Mouse (Mus musculus) midbrain, embryonic 11.5 days (tissue): ENCODE results near the gene Hint3. TPM values are rescaled to one million over a fixed set of nuclear protein-coding genes. Genes with fewer than 3 reads are reported as not detected.
"Not testable (repeated sequence)": the region's sequence is repeated elsewhere in the genome, so short reads cannot be mapped to it uniquely, and the experiment has no call there.

ENCODE experiments used
- ATAC-seq: fragments of 200-750 bp; cut with Nextera tagmentation; 2 replicates; pipeline ENCODE4 v1.8.0; 2017; ENCODE audit warnings: moderate TSS enrichment, moderate library complexity; ENCODE audit not compliant: low FRiP score
- DNase-seq: peaks from one replicate; pipeline ENCODE4 v3.0.0; 2015; ENCODE audit warnings: low spot score; ENCODE audit errors: missing footprints
- H3K27ac ChIP-seq: fragments of 300-500 bp; sonication (generic); 2 replicates; pipeline ENCODE4 v1.5.1; 2014; ENCODE audit warnings: low read depth, low read length
- H3K27me3 ChIP-seq: fragments of 300-500 bp; sonication (generic); 2 replicates; pipeline ENCODE4 v1.6.1; 2014; ENCODE audit warnings: mild to moderate bottlenecking, low read length, moderate library complexity, mixed read lengths; ENCODE audit not compliant: control insufficient read depth, insufficient read depth
- H3K36me3 ChIP-seq: fragments of 300-500 bp; sonication (generic); 2 replicates; pipeline ENCODE4 v1.6.1; 2014; ENCODE audit warnings: mild to moderate bottlenecking, low read length, moderate library complexity, mixed read lengths; ENCODE audit not compliant: control insufficient read depth, insufficient read depth
- H3K4me1 ChIP-seq: fragments of 300-500 bp; sonication (generic); 2 replicates; pipeline ENCODE4 v1.6.1; 2014; ENCODE audit warnings: low read length; ENCODE audit not compliant: control insufficient read depth, insufficient read depth
- H3K4me2 ChIP-seq: fragments of 300-500 bp; sonication (generic); 2 replicates; pipeline ENCODE4 v1.6.1; 2014; ENCODE audit warnings: mild to moderate bottlenecking, moderate library complexity
- H3K4me3 ChIP-seq: fragments of 300-500 bp; sonication (generic); 2 replicates; pipeline ENCODE4 v1.5.1; 2014; ENCODE audit warnings: low read depth, low read length
- H3K9ac ChIP-seq: fragments of 300-500 bp; sonication (generic); 2 replicates; pipeline ENCODE4 v1.6.1; 2014; ENCODE audit warnings: low read length
- H3K9me3 ChIP-seq: fragments of 300-500 bp; sonication (generic); 2 replicates; pipeline ENCODE4 v1.6.1; 2016; ENCODE audit warnings: low read length; ENCODE audit not compliant: control insufficient read depth
- WGBS: fragments of 180-500 bp; shearing (Covaris S2); extraction: QIAGEN DNeasy Blood & Tissue Kit; methylation state at CpG from one replicate; pipeline ENCODE4 v1.1.7; 2014; 5-methylcytosine and 5-hydroxymethylcytosine counted together
- polyA plus RNA-seq: library from polyadenylated mRNA; unstranded; fragments of >200 nt; fragmentation: Nextera tagmentation; extraction: Ambion mirVana; gene quantifications from 2 replicates; pipeline ENCODE4 v1.2.1, GENCODE M21; 2014

The Hint3 gene
- polyA plus RNA-seq, 1 experiment from 2014 or later: 19.4 TPM

DNA sequence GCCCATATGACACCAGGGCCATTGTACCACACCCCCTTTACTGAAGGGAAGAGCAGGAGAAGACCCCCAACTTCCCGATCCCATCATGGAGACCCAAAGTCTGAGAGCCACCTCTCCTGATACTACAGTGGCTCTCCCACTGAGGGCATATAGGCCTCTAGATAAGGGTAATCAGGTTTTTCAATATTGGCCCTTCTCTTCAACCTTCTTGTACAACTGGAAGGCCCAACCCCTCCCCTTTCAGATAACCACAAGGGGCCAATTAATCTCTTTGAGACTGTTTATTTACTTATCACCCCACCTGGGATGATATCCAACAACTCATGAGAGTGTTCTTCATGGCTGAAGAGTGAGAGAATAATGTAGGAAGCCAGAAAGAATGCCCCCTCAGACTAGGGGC, 3.3 kb upstream of the Hint3 start:
- no peak for ATAC-seq

GRCm38 (mm10) chr10:30629977-30630376, 545 bp upstream of the Hint3 start:
- Histone ChIP-seq H3K4me2 (no peak overlapping the region), H3K9ac (no peak overlapping the region), H3K9me3 (no peaks in the 10 kb centered on the region), H3K27me3 (no peaks in the 10 kb centered on the region), H3K4me3 (no peak overlapping the region), H3K4me1 (no peaks in the 10 kb centered on the region), H3K36me3 (no peaks in the 10 kb centered on the region), H3K27ac (no peak overlapping the region)
- DNase-seq (no peak), ATAC-seq (no peak)

More for the DNA sequence above, 3.3 kb upstream of the Hint3 start:
- Histone ChIP-seq H3K9me3 (no peaks in the 10 kb centered on the region), H3K4me3 (no peak overlapping the region), H3K9ac (no peak overlapping the region), H3K27me3 (no peaks in the 10 kb centered on the region), H3K4me2 (no peak overlapping the region), H3K4me1 (no peaks in the 10 kb centered on the region), H3K36me3 (no peaks in the 10 kb centered on the region), H3K27ac (no peak overlapping the region)
- no peak for DNase-seq
- 92% methylated on average over 1 of the region's 1 CpGs for WGBS

GRCm38 (mm10) chr10:30628444-30628843, 988 bp downstream of the Hint3 start:
- H3K4me1 ChIP-seq, H3K27me3 ChIP-seq, ATAC-seq, H3K9ac ChIP-seq, DNase-seq, H3K36me3 ChIP-seq, H3K4me3 ChIP-seq, H3K27ac ChIP-seq, H3K9me3 ChIP-seq, H3K4me2 ChIP-seq: not testable (repeated sequence)
- 91% methylated on average over 11 of the region's 11 CpGs for WGBS

- H3K36me3 ChIP-seq: no peaks in the 10 kb centered on the region
- WGBS: 46% methylated on average over 1 of the region's 1 CpGs
- ATAC-seq (no peak), DNase-seq (no peak)
- H3K9ac ChIP-seq: no peak overlapping the region
- H3K4me3 ChIP-seq: no peak overlapping the region
- H3K4me2 ChIP-seq: no peak overlapping the region
- no peaks in the 10 kb centered on the region for H3K9me3 ChIP-seq
- no peaks in the 10 kb centered on the region for H3K4me1 ChIP-seq
- H3K27me3 ChIP-seq: no peaks in the 10 kb centered on the region
- H3K27ac ChIP-seq: no peak overlapping the region
Observed at GRCm38 (mm10) chr10:30627548-30627947, 1.9 kb downstream of the Hint3 start.

DNA sequence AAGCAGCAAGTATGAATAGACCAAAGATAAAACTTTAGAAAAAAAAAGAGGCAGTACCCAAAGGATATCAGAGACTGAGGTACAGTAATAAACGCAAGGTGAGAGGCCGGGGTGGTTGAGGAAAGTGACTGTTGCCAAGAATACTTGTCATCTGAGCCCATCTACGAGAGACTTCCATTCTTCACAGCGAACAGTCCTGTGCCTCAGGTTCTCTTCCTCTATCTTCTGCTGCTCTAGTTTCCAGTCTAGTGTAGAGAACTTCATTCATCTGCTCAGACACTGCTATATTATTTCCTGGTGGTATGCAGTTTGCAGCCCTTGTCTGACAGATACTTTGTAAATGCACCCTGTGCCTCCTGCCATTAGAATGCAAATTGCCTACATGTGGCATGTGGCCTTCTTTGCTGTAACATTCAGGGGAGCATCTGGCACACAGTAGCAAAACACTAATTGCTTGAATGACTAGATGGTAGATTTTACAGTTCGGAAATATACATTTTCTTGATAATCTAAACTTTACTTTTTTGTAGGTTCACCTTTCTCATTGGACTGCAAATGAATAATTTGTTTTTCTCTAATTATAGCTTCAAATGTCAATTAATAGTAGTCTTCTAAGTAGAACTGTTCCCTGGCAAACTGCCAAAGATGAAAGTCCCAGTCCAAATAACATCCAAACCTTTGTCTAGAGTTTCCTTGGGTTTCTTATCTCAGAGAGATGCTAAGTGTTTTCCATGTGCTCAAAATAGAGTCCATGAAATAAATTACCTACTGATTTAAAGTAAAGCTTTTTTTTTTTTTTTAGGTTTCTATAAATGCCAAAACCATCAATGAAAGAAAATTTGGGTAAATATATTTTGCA, 5.0 kb downstream of the Hint3 start:
- Histone ChIP-seq H3K9me3 (no peaks in the 10 kb centered on the region), H3K27ac (no peak overlapping the region), H3K27me3 (no peaks in the 10 kb centered on the region), H3K9ac (no peak overlapping the region), H3K4me2 (no peak overlapping the region), H3K36me3 (no peaks in the 10 kb centered on the region), H3K4me3 (no peak overlapping the region), H3K4me1 (no peaks in the 10 kb centered on the region)
- 81% methylated on average over 5 of the region's 5 CpGs for WGBS
- DNase-seq (no peak), ATAC-seq (no peak)

DNA sequence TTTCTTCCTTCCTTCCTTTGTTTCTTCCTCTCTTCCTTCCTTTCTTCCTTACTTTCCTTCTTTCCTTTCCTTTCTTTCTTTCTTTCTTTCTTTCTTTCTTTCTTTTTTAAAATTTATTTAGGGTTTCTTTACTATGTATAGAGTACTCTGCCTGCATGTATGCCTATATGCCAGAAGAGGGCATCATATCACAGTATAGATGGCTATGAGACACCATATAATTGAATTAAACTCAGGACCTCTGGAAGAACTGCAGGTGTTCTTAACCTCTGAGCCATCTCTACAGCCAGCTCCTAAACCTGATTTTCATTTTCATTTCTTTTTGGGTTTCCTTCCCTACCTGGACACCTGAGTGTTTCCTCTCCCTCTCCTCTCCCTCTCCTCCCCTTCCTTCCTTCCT, 6.5 kb downstream of the Hint3 start:
- ATAC-seq (no peak), DNase-seq (no peak)
- Histone ChIP-seq H3K36me3 (no peaks in the 10 kb centered on the region), H3K9me3 (no peaks in the 10 kb centered on the region), H3K27me3 (no peaks in the 10 kb centered on the region), H3K27ac (no peak overlapping the region), H3K4me1 (no peaks in the 10 kb centered on the region), H3K9ac (no peak overlapping the region), H3K4me3 (no peak overlapping the region), H3K4me2 (no peak overlapping the region)

DNA sequence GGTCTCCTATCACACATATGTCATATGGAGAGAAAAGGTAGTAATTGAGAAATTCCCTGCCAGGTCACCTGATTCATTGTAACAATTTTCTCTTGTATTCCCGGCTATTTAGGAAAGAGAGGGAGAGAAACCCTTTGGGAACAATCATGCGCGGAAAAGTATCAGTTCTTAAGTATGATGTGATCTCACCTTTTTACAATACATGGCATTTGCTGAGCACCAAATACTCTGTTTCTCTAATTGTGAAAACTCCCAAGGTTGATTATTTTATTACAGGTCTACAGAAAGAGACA, 10.6 kb downstream of the Hint3 start:
- peak overlapping the region; percentile 73 for H3K9ac ChIP-seq
- no peaks in the 10 kb centered on the region for H3K9me3 ChIP-seq
- no peak overlapping the region for H3K27ac ChIP-seq
- H3K36me3 ChIP-seq: no peaks in the 10 kb centered on the region
- peak overlapping the region; percentile 53 for H3K4me2 ChIP-seq
- peak; percentile 85 for DNase-seq
- ATAC-seq: no peak
- no peaks in the 10 kb centered on the region for H3K4me1 ChIP-seq
- H3K27me3 ChIP-seq: no peaks in the 10 kb centered on the region
- WGBS: 47% methylated on average over 3 of the region's 3 CpGs
- H3K4me3 ChIP-seq: peak overlapping the region; percentile 64

DNA sequence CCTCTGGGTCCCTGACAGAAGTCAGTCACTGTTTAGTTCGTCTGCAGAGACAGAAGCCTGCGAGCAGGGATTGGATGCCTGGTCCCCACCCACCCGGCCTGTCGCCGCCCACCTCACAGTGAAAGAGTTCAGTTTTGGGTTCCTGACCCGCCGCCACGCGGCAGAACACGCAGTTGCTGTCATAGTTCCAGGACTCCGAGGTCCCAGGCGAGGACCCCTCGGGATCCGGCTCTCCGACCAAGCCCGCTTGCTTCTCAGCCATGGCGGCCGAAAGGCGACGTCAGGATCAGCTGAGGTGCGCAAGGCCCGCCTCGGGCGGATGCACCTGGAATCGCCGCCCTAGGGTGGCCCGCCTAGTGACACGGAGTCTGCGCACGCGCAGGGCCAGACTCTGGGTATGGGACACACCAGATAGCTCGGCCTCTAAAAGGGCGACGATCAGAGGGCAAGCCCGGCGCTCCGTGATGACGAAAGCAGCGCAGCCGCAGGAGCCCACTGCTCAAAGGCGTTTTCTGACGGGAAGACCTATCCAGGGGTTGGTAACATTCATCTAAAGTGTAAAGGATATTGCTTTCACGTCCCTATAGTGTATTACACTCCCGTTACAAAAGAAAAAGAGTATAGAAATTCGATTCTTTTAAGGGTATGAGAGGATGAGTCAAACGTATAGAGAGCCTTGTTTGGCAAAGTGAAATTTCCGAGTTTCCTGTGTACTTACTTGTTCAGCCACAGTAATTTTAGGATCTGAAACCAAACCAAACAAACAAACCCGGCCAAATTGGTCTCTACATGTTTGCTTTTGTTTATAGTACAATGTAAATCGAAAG, 11.1 kb downstream of the Hint3 start:
- H3K4me1 ChIP-seq: no peaks in the 10 kb centered on the region
- H3K27me3 ChIP-seq: no peaks in the 10 kb centered on the region
- no peaks in the 10 kb centered on the region for H3K9me3 ChIP-seq
- peak overlapping the region; percentile 70 for H3K27ac ChIP-seq
- H3K9ac ChIP-seq: peak overlapping the region; percentile 73
- H3K4me2 ChIP-seq: peak overlapping the region; percentile 53
- peak overlapping the region; percentile 64 for H3K4me3 ChIP-seq
- DNase-seq (peak; percentile 100), ATAC-seq (peak; percentile 100)
- no peaks in the 10 kb centered on the region for H3K36me3 ChIP-seq
- 2% methylated on average over 49 of the region's 49 CpGs for WGBS

DNA sequence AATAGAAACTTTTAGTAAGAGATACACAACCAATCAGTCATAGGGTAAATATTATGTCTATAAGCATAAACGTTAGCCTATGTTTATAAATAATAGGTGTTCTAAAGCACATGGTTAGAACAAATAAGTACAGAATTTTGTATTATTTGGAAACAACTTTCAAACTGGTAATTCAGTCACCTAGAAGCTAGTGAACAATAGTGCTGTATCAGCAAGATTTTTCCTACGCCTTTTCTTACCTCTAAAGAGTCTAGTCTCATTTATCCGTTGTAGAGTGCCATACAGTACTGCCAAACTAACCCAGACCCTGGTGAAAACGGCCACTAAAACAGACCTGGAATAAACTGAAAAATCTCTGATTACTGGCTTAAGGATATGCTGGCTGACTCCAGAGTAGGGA, 16.4 kb downstream of the Hint3 start:
- 86% methylated on average over 4 of the region's 4 CpGs for WGBS
- H3K36me3 ChIP-seq: no peaks in the 10 kb centered on the region

More for the DNA sequence above, 16.4 kb downstream of the Hint3 start:
- Histone ChIP-seq H3K27ac (no peak overlapping the region), H3K9ac (no peak overlapping the region), H3K4me1 (no peaks in the 10 kb centered on the region), H3K27me3 (no peaks in the 10 kb centered on the region), H3K9me3 (no peaks in the 10 kb centered on the region), H3K4me3 (no peak overlapping the region), H3K4me2 (no peak overlapping the region)
- DNase-seq: no peak
- ATAC-seq: no peak
